Comparison of ENCODE assay signal across 8 mouse cellular contexts in the genomic region with DNA sequence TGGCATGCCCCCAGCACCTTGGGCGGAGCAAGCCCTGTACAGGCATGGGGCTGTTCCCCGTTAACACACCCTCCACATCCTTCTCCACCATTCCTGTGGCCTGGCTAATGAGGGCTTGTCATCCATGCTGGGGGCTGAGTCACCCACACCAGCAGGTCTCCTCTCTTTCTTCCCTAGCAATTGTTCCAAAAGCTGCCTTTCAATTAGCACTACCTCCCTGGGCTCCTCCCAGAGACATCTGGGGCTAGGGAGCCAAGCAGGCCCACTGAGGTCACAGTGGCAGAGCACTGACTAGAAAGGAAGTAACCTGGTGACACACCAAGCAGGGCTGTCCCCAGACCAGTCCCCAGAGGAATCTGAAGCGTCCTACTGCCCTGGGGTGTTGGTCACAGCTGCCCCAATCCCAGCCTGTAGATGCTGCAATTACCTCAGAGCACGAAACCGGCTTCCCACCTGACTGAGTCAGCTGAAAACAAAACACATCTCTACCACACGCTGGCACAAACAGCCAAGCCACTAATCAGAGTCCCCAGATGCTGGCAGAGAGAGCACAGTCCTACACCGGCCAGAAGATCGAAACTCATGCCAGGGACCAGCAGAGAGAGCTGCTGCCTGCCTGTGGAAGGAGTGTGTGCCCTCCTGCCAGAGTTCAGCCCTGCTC. TPM values are rescaled to one million over a fixed set of nuclear protein-coding genes. Genes with fewer than 3 reads are reported as not detected.
DNase-seq lines count a peak whose midpoint lies in the region; ATAC-seq lines count a peak whose summit lies in the region.
"Had no signal": no experiment of that assay in that cellular context is flagged by ENCODE, and none has a peak within 500 bp of the region (broad histone marks: within the 10 kb centered on the region; RNA-seq: fewer than 3 reads in every experiment).

Gene Gm14137, plus strand, starts transcription at position 519 of the 661 bp plus-strand sequence.

- peaks cover 15% of the 10 kb centered on the region for H3K27me3 ChIP-seq in midbrain, embryonic 10.5 days (ENCODE audit: low read depth, poor library complexity, severe bottlenecking)
- H3K27me3 ChIP-seq in midbrain, embryonic 15.5 days (replicated peaks), result no peaks in the 10 kb centered on the region
- no peaks in the 10 kb centered on the region for H3K27me3 ChIP-seq in embryonic facial prominence, embryonic 15.5 days
- no peaks in the 10 kb centered on the region for H3K27me3 ChIP-seq in intestine, embryonic 16.5 days (replicated peaks; ENCODE audit: control insufficient read depth, insufficient read depth, low read length)
- no peaks in the 10 kb centered on the region for H3K27me3 ChIP-seq in stomach, embryonic 15.5 days (replicated peaks)

- peaks cover 28% of the 10 kb centered on the region for H3K36me3 ChIP-seq in midbrain, embryonic 10.5 days
- H3K36me3 ChIP-seq in midbrain, embryonic 15.5 days (replicated peaks), result no peaks in the 10 kb centered on the region
- H3K36me3 ChIP-seq in embryonic facial prominence, embryonic 15.5 days, result peaks cover 15% of the 10 kb centered on the region; the same call in 1 of the 2 replicates
- H3K36me3 ChIP-seq in intestine, embryonic 16.5 days (ENCODE audit: control insufficient read depth, insufficient read depth, low read length), result no peaks in the 10 kb centered on the region
- 0 out of 2 replicates have a peak, but pooled peaks cover 8% of the 10 kb centered on the region for H3K36me3 ChIP-seq in stomach, embryonic 15.5 days

- H3K9me3 ChIP-seq in midbrain, embryonic 10.5 days (replicated peaks), result no peaks in the 10 kb centered on the region
- no peaks in the 10 kb centered on the region for H3K9me3 ChIP-seq in midbrain, embryonic 15.5 days
- no peaks in the 10 kb centered on the region for H3K9me3 ChIP-seq in embryonic facial prominence, embryonic 15.5 days (replicated peaks)
- H3K9me3 ChIP-seq in intestine, embryonic 16.5 days (ENCODE audit: control insufficient read depth, low read length), result no peaks in the 10 kb centered on the region
- no peaks in the 10 kb centered on the region for H3K9me3 ChIP-seq in stomach, embryonic 15.5 days

- H3K9ac ChIP-seq in midbrain, embryonic 15.5 days, result no peak within 1 kb of the TSS
- no peak within 1 kb of the TSS for H3K9ac ChIP-seq in embryonic facial prominence, embryonic 15.5 days
- H3K9ac ChIP-seq in intestine, embryonic 16.5 days (ENCODE audit: low read depth, low read length), result peak within 1 kb of the TSS; percentile 26; the same call in 1 of the 2 replicates
- H3K9ac ChIP-seq in stomach, embryonic 15.5 days, result no peak within 1 kb of the TSS

- no peak for ATAC-seq in midbrain, embryonic 15.5 days (replicated peaks)
- ATAC-seq in embryonic facial prominence, embryonic 15.5 days (ENCODE audit: insufficient number of reproducible peaks, low FRiP score, low TSS enrichment, low read depth), result no peak
- ATAC-seq in intestine, embryonic 16.5 days, result no peak; the same call in 1 of the 2 replicates
- no peak for ATAC-seq in stomach, embryonic 15.5 days (ENCODE audit: insufficient read depth, low FRiP score, low read depth)
- ATAC-seq in erythroid progenitor cell, adult 5-6 weeks (replicated peaks; ENCODE audit: low FRiP score, poor library complexity, severe bottlenecking), result no peak

- WGBS in midbrain, embryonic 10.5 days, result 46% methylated on average over 8 of the region's 8 CpGs
- WGBS in midbrain, embryonic 15.5 days, result 39% methylated on average over 8 of the region's 8 CpGs
- 39% methylated on average over 8 of the region's 8 CpGs for WGBS in embryonic facial prominence, embryonic 15.5 days
- WGBS in intestine, embryonic 16.5 days, result 55% methylated on average over 8 of the region's 8 CpGs
- 60% methylated on average over 8 of the region's 8 CpGs for WGBS in stomach, embryonic 15.5 days

- H3K4me3 ChIP-seq in midbrain, embryonic 10.5 days, result no peak within 1 kb of the TSS
- no peak within 1 kb of the TSS for H3K4me3 ChIP-seq in midbrain, embryonic 15.5 days
- H3K4me3 ChIP-seq in embryonic facial prominence, embryonic 15.5 days (replicated peaks), result no peak within 1 kb of the TSS
- no peak within 1 kb of the TSS for H3K4me3 ChIP-seq in intestine, embryonic 16.5 days (ENCODE audit: low read length)
- H3K4me3 ChIP-seq in stomach, embryonic 15.5 days (replicated peaks), result no peak within 1 kb of the TSS

- no peak within 1 kb of the TSS for H3K4me2 ChIP-seq in midbrain, embryonic 15.5 days
- H3K4me2 ChIP-seq in embryonic facial prominence, embryonic 15.5 days (replicated peaks), result no peak within 1 kb of the TSS
- peak within 1 kb of the TSS; percentile 52 for H3K4me2 ChIP-seq in intestine, embryonic 16.5 days (ENCODE audit: low read depth, low read length)
- H3K4me2 ChIP-seq in stomach, embryonic 15.5 days, result no peak within 1 kb of the TSS

- peaks cover 32% of the 10 kb centered on the region for H3K4me1 ChIP-seq in midbrain, embryonic 10.5 days
- H3K4me1 ChIP-seq in midbrain, embryonic 15.5 days, result peaks cover 21% of the 10 kb centered on the region
- peaks cover 9% of the 10 kb centered on the region; the same call in 1 of the 2 replicates for H3K4me1 ChIP-seq in embryonic facial prominence, embryonic 15.5 days
- peaks cover 20% of the 10 kb centered on the region for H3K4me1 ChIP-seq in intestine, embryonic 16.5 days (ENCODE audit: control insufficient read depth, insufficient read depth, low read length)
- H3K4me1 ChIP-seq in stomach, embryonic 15.5 days, result peaks cover 15% of the 10 kb centered on the region; the same call in 1 of the 2 replicates

- peak within 1 kb of the TSS; percentile 55; the same call in 1 of the 2 replicates for H3K27ac ChIP-seq in midbrain, embryonic 10.5 days (replicated peaks)
- no peak within 1 kb of the TSS for H3K27ac ChIP-seq in midbrain, embryonic 15.5 days
- peak within 1 kb of the TSS; percentile 49 for H3K27ac ChIP-seq in embryonic facial prominence, embryonic 15.5 days (replicated peaks)
- no peak within 1 kb of the TSS for H3K27ac ChIP-seq in intestine, embryonic 16.5 days (ENCODE audit: low read length)
- 0 out of 2 replicates have a peak within 1 kb of the TSS, but pooled peaks have one; percentile 16 for H3K27ac ChIP-seq in stomach, embryonic 15.5 days

- DNase-seq in midbrain, embryonic 10.5 days (ENCODE audit: low spot score), result no peak
- DNase-seq in c-Kit-positive CD71-positive TER-119-positive erythroid progenitor cells, embryonic 14.5 days (ENCODE audit: low spot score), result no peak
- DNase-seq: thymus, postnatal 25 days had no signal

RNA-seq across cellular contexts. Expression of gene Gm14137, which starts in this region (rescaled TPM):
- polyA plus RNA-seq in midbrain, embryonic 10.5 days (2016; fragmentation: Nextera tagmentation; extraction: Ambion mirVana), result 0.72 and 1.1 TPM in 2 replicates
- 1.1 and 1.2 TPM in 2 replicates for polyA plus RNA-seq in midbrain, embryonic 15.5 days (2015; fragmentation: Nextera tagmentation; extraction: Ambion mirVana)
- 5.0 and 5.4 TPM in 2 replicates for polyA plus RNA-seq in embryonic facial prominence, embryonic 15.5 days (2015; fragmentation: Nextera tagmentation; extraction: Ambion mirVana)
- polyA plus RNA-seq in intestine, embryonic 16.5 days (2015; fragmentation: Nextera tagmentation; extraction: Ambion mirVana), result 0.15 and 0.31 TPM in 2 replicates
- 0.90 and 1.1 TPM in 2 replicates for polyA plus RNA-seq in stomach, embryonic 15.5 days (2015; fragmentation: Nextera tagmentation; extraction: Ambion mirVana)
- not detected in 2 replicates for total RNA-seq in erythroid progenitor cell, adult 5-6 weeks (2015; ENCODE audit: low replicate concordance)
- total RNA-seq in erythroid progenitor cell, adult 5-6 weeks (2017; ENCODE audit: low replicate concordance), result 0.53 TPM in 1 of 2 replicates, not detected in the other

Comparison
In these comparisons a context has a peak if more than half of its experiments do, and no peak if none do; other contexts are left out.
1. H3K27ac ChIP-seq: peak in midbrain, embryonic 10.5 days (single experiment), embryonic facial prominence, embryonic 15.5 days (single experiment) and stomach, embryonic 15.5 days (single experiment); none in midbrain, embryonic 15.5 days (single experiment) and intestine, embryonic 16.5 days (single experiment).